Mouse (Mus musculus) E14TG2a.4 (cell line): ENCODE data around the gene Ccn5.

Experiments
- H3K27me3 ChIP-seq: 2 replicates; pipeline ENCODE4 v1.6.1; 2014; ENCODE audit warnings: low read length, control low read depth; ENCODE audit not compliant: insufficient read depth
- H3K36me3 ChIP-seq: 2 replicates; pipeline ENCODE4 v1.6.1; 2014; ENCODE audit warnings: low read length, control low read depth; ENCODE audit not compliant: insufficient read depth
- H3K4me1 ChIP-seq: replicated peaks from 2 replicates; pipeline ENCODE4 v1.6.1; 2014; ENCODE audit warnings: low read depth, low read length, control low read depth
- H3K4me3 ChIP-seq: replicated peaks from 2 replicates; pipeline ENCODE4 v1.5.1; 2014; ENCODE audit warnings: mild to moderate bottlenecking, low read length
- H3K9me3 ChIP-seq: 2 replicates; pipeline ENCODE4 v1.6.1; 2014; ENCODE audit warnings: low read length, control low read depth
- CTCF ChIP-seq: conservative IDR thresholded peaks from 2 replicates; pipeline ENCODE4 v1.5.1; 2014; ENCODE audit warnings: low read length
- NANOG ChIP-seq: IDR thresholded peaks from 2 replicates; pipeline ENCODE4 v1.6.1; 2014; ENCODE audit warnings: borderline replicate concordance, low read length, mixed read lengths
- POU5F1 ChIP-seq: IDR thresholded peaks from 2 replicates; pipeline ENCODE4 v1.6.1; 2014; ENCODE audit warnings: low read length, borderline replicate concordance

Gene Ccn5

GRCm38 (mm10) chr2:163876830-163877498, 56.3 kb downstream of the Ccn5 start:
- Histone ChIP-seq H3K4me3 (no peak overlapping the region), H3K27me3 (peaks cover 15% of the 10 kb centered on the region), H3K4me1 (no peaks in the 10 kb centered on the region), H3K36me3 (no peaks in the 10 kb centered on the region), H3K9me3 (no peaks in the 10 kb centered on the region)
- no peak for TF ChIP-seq NANOG
- no peak for TF ChIP-seq CTCF
- TF ChIP-seq POU5F1: no peak

GRCm38 (mm10) chr2:163880891-163881290, 60.2 kb downstream of the Ccn5 start:
- Histone ChIP-seq H3K36me3 (no peaks in the 10 kb centered on the region), H3K9me3 (no peaks in the 10 kb centered on the region), H3K4me1 (peaks cover 30% of the 10 kb centered on the region), H3K4me3 (no peak overlapping the region), H3K27me3 (peaks cover 18% of the 10 kb centered on the region)
- TF ChIP-seq POU5F1 (no peak), NANOG (no peak), CTCF (no peak)
